Mouse (Mus musculus) lung, postnatal 4 days (tissue): ENCODE measurements around the gene Ddx51.

Source experiments
- DNase-seq, 2 experiments: peaks; one replicate each; pipeline ENCODE4 v3.0.0; 2021

Gene Ddx51

DNA sequence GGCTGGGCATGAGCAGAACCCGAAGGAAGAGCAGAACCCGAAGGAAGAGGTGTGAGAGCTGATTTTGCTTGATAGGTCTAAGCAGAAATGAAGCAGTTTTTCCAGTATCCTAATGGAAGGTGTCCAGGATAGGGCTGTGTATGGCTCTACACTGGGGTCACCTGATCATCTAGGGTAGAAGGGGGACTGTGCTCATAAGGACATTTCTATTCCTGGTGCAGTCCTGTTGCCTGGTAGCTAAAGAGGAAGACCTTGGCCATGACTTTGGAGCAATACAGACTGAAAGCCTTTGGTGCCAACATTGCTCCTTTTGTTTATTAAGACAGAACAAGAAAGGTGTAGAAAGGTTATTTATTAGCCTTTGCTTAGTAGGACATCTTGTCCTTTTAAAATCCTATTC, 10.8 kb downstream of the Ddx51 start:
- no peak for DNase-seq

DNA sequence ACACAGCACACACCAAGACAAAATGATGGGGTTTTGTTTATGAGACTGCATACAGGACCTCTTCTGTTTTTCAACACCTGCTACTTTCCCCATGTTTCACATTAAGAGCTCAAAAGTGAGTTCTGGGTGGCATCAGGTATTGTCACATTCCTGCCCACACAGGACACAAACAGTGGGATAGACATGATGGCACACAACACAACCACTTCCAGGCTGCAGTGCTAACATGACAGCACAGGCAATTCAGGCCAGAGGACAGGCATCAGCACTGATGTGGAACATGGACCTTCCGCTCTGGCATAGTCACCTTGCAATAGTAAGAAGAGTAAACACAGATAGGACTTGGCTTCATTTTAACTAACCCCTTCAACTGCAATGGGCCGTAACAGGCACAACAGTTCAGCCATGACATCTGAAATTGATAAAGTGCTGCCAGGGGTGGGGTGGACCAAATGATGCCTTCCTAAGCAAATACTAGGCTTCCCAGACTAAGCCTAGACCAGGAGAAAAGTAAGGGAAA, 11.6 kb downstream of the Ddx51 start:
- DNase-seq: no peak

DNA sequence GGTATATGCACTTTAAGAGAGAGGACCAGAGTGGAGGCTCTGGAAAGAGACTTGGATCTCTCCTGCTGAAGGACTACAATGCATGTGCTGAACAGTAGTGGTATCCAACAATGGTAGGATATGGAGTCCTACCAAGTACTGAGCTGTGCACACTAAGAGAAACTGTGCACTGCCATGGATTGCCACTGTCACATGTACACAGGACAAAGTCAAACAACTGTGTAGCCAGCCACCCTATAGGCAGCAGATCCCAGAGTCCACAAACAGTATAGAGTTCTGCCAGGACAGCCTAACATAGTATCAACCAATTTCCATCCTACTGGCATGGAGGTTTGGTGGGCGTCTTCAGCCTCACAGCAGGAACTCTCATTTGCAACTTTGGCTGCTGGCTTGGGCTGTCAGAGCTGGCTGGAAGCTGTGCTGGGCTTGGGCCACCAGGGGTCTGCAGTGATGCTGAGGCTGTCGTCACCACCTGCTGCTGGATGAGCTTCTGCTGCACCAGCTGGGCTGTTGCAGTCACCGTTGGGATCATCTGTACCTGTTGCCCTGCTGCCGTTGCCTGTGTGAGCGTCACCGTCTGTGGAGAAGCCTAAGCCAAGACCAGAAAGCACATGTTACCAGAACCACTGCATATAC, 12.4 kb downstream of the Ddx51 start:
- no peak for DNase-seq

DNA sequence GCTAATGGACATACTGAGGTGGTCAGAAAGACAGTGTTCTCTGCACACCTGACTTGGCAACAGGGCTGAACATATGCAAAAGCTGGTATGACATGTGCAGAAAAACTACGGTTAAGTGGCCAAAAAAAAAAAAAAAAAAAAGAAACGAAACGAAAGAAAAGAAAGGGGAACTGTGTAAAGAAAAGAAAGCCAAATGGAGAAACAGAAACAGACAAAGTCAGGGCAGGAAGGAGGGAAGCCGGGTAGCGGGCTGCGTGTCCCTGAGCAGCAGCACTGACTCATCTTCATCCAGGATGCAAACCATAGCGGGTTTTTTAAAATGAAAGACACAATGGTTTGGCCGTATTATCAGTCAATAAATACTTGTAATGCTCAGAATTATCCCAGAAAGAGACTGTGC, 28.8 kb downstream of the Ddx51 start:
- DNase-seq: no peak

DNA sequence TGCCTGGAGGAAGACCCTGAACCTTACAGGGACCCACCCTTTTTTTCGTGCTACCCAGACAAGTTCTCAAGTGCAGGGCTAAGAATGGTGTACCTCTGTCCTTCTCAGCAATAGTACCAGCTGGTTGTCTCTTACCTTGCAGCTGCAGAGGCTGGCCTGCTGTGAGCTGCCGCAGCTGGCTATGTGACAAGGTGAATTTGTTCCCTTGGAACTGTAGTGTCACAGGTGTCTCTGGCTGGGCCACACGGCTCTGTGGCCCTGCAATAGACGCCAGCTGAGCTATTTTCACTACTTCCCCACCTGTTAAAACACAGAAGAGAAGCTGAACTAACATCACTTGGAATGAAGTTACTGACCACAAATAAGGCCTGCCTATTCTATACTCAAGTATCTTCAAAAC, 45.4 kb downstream of the Ddx51 start:
- DNase-seq: no peak

DNA sequence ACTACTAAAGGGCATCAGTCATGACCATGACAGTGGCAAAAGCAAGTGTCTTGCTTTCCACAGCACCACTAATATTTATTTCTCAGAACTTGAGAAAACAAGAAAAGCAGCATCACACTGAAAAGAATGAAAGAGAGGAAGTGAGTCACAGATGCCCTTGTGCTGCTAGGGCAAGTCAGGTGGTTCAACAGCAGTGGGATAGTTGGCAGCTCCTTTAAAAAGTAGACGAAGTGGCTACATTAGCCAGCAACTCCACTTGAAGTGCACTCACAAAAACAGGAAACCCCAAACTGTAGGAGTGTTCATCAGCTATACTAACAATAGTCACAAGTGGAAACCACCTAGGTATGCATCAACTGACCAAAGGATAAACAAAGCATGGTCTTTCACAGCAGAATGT, 50.8 kb downstream of the Ddx51 start:
- no peak for DNase-seq

DNA sequence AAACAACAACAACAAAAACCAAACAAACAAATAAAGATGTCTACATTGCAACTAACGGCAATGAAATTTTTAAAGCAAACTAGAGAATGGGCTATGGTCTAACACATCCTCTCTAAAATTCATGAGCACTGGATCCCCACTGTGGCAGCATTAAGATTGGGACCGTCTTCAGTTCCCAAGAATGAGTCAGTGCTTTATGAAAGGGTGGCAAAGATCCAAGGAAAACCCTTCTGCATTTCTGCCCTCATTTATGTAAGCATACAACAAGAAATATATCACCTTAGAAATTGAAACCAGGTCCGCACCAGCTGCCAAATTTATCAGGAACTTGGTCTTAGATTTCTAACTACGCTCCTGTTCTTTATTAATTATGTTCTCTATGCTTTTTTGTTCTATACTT, 56.0 kb downstream of the Ddx51 start:
- no peak for DNase-seq
